Mouse (Mus musculus) liver, adult 2 months (tissue): Measurements from ENCODE around the gene Galr3. TPM values are rescaled to one million over a fixed set of nuclear protein-coding genes. Genes with fewer than 3 reads are reported as not detected.
A peak's percentile ranks its signal among the peaks of the same experiment; 100 is the strongest.

Source experiments
- DNase-seq: peaks from one replicate; pipeline ENCODE4 v3.0.0-alpha.2; 2011; ENCODE audit warnings: low read depth, low spot score; ENCODE audit errors: extremely low read depth
- H3K27ac ChIP-seq: fragments of 200-500 bp; replicated peaks from 2 replicates; pipeline ENCODE4 v1.5.1; 2012; ENCODE audit warnings: low read depth, mild to moderate bottlenecking, control low read depth, inconsistent platforms, low read length; ENCODE audit not compliant: insufficient read depth
- H3K27me3 ChIP-seq: fragments of 200-500 bp; 2 replicates; pipeline ENCODE4 v1.6.1; 2012; ENCODE audit warnings: mild to moderate bottlenecking, moderate library complexity, low read length, inconsistent platforms; ENCODE audit not compliant: control insufficient read depth, insufficient read depth
- H3K36me3 ChIP-seq: fragments of 200-500 bp; 2 replicates; pipeline ENCODE4 v1.6.1; 2012; ENCODE audit warnings: low read length, inconsistent platforms; ENCODE audit not compliant: control insufficient read depth, insufficient read depth
- H3K4me1 ChIP-seq: fragments of 200-500 bp; 2 replicates; pipeline ENCODE4 v1.6.1; 2011; ENCODE audit warnings: low read length; ENCODE audit not compliant: control insufficient read depth, insufficient read depth
- H3K4me3 ChIP-seq: fragments of 200-500 bp; 2 replicates; pipeline ENCODE4 v1.5.1; 2011; ENCODE audit warnings: low read depth, mild to moderate bottlenecking, control low read depth, low read length, moderate library complexity; ENCODE audit not compliant: insufficient read depth
- H3K79me2 ChIP-seq: fragments of 200-500 bp; 2 replicates; pipeline ENCODE4 v1.6.1; 2012; ENCODE audit warnings: inconsistent platforms, mild to moderate bottlenecking, low read length, moderate library complexity; ENCODE audit not compliant: control insufficient read depth, insufficient read depth
- H3K9ac ChIP-seq: fragments of 200-500 bp; 2 replicates; pipeline ENCODE4 v1.6.1; 2012; ENCODE audit warnings: low read depth, mild to moderate bottlenecking, control low read depth, inconsistent platforms, low read length
- CTCF ChIP-seq: fragments of 200-500 bp; IDR thresholded peaks from 2 replicates; pipeline ENCODE4 v1.5.1; 2011; ENCODE audit warnings: low read depth, low read length, control low read depth
- POLR2A ChIP-seq: fragments of 200-500 bp; IDR thresholded peaks from 2 replicates; pipeline ENCODE4 v1.6.1; 2011; ENCODE audit warnings: low read length, control low read depth; ENCODE audit not compliant: insufficient read depth; ENCODE audit errors: extremely low read depth
- WGBS: fragments of 180-500 bp; shearing (Covaris S2); methylation state at CpG from one replicate; pipeline ENCODE4 v1.1.7; 2018; 5-methylcytosine and 5-hydroxymethylcytosine counted together
- polyA plus RNA-seq: library from polyadenylated mRNA; depleted of rRNA; stranded (reverse); fragments of >200 nt; gene quantifications from 2 replicates; pipeline ENCODE4 v1.2.3, GENCODE M21; 2012
- total RNA-seq: library from RNA; depleted of rRNA; stranded (reverse); fragments of >200 nt; gene quantifications from 2 replicates; pipeline ENCODE4 v1.2.3, GENCODE M21; 2014

Galr3 gene
- total and polyA plus RNA-seq, 2 experiments = not detected

DNA sequence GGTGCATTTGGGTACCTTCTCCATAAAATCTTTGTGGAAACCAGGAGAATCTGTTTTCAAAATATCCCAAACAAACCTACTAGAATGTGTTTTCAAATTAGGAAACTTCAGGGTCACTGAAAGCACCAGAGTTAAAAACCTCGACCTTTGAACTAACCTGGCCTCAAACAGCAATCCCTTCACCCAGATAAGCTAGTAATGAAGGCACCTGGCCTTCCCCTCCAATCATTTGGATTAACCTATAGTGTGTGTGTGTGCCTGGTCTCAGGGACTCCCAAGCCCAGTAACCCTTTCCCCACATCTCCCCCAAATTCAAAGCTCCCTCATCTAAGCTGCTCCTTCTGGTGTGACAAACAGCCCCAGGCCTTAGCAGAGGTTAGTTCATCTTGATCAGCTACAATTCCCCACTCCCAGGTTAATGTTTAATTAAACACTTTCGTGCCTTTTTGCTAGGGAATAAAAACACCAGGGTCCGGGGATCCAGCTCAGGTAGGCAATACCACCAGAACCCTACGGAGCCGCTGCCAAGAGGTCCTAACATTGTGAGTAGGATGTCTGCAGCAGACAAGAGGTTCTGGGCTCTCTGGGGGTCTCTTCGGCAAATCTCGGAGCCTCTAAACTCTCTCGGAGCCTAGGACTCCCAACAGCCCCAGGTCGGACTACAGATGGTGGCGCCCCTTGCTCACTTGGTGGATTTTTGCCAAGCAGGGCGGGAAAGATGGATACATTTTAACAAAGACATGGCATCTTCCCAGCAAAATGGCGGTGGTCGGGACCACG, 15.0 kb upstream of the Galr3 start:
- H3K4me3 ChIP-seq = peak overlapping the region; percentile 92
- WGBS = 28% methylated on average over 14 of the region's 14 CpGs
- TF ChIP-seq CTCF (no peak), POLR2A (peak; percentile 70; the same call in 1 of the 2 replicates)
- peak; percentile 96 for DNase-seq
- H3K27me3 ChIP-seq = no peaks in the 10 kb centered on the region
- H3K9ac ChIP-seq = peak overlapping the region; percentile 94
- no peaks in the 10 kb centered on the region for H3K36me3 ChIP-seq
- peaks cover 11% of the 10 kb centered on the region; the same call in 1 of the 2 replicates for H3K79me2 ChIP-seq
- peaks cover 12% of the 10 kb centered on the region for H3K4me1 ChIP-seq
- H3K27ac ChIP-seq = peak overlapping the region; percentile 97

DNA sequence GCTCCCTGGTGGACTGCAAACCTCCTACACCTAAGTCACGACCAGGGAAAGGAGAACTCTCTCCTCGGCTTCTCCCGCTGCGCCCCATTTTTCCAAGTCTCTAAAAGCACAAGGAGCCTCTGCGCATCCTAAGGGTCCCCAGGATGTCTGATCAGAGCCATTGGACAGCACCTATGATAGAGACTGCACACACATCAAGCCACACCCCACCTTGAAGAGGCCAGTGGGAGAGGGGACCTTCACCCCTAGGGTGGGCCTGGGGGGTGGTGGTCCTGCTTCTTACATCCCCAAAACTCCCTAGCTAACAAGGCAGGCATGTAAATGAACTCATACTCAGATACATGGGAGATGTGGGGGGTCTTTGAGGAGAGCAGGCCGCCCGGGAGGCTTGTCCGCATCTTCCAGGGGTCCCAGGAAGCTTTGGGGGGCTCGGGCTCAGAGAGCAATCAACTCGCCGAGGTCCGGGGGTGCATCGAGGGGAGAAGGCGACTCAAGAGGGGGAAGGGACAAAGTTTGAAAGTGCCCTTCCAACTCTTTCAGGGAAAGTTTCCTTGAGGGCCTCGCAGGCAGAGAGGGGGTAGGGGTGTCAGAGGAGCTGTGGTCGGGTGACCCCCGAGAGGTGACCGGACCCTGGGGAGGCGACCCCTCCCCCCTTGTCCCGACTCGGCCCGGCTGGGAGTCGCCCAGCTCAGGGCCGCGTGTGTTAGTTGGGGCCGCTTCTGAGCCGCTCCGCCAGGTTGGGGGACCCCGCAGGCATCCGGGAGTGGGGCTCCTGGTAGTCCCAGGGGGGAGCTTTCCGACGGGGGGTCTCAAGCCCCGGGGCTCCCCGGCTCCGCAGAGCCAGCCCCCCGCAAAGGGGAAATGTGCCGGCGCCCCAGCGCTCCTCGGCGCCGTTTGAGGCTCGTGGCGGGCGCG, 14.1 kb upstream of the Galr3 start:
- DNase-seq = peak; percentile 25

DNA sequence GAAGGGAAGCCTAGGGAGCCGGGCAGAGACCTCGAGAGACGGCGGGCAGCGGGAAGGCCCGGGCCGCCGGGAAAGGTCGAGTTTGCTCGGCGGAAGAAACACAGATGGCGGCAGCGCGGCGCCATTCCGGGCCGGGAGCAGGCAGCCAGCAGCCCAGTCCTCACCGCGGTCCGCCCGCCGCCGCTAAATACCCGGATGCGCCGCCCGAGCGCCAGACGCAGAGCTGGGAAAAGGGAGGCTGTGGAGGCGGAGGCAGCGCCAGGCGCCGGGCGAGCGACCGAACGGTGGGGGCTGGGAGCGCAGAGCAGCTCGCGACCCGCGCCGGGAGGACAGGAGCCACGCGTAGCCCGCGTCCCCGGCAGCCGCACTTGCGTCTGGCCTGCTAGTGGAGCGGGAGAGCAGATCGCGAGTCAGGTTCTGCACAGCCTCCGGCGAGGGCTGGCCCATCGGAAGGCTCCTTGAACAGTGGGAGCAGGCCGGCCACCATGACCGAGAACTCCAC, 13.4 kb upstream of the Galr3 start, which contains the start of gene H1f0:
Gene H1f0 (plus strand): TSS at position 214 of the 502 bp plus-strand sequence.
- Histone ChIP-seq H3K79me2 (peaks cover 11% of the 10 kb centered on the region; the same call in 1 of the 2 replicates), H3K36me3 (no peaks in the 10 kb centered on the region), H3K27ac (peak within 1 kb of the TSS; percentile 96), H3K9ac (peak within 1 kb of the TSS; percentile 94), H3K4me3 (peak within 1 kb of the TSS; percentile 92), H3K4me1 (peaks cover 6% of the 10 kb centered on the region; the same call in 1 of the 2 replicates), H3K27me3 (no peaks in the 10 kb centered on the region)
- TF ChIP-seq CTCF (no peak), POLR2A (peak; percentile 93)
- DNase-seq = peak; percentile 58
- under 1% methylated on average over 58 of the region's 58 CpGs for WGBS

More for the DNA sequence above, 14.1 kb upstream of the Galr3 start:
- peak overlapping the region; percentile 96 for H3K27ac ChIP-seq
- no peaks in the 10 kb centered on the region for H3K27me3 ChIP-seq
- peak overlapping the region; percentile 94 for H3K9ac ChIP-seq
- peaks cover 6% of the 10 kb centered on the region; the same call in 1 of the 2 replicates for H3K4me1 ChIP-seq
- no peaks in the 10 kb centered on the region for H3K36me3 ChIP-seq
- no peak for TF ChIP-seq CTCF
- 3% methylated on average over 46 of the region's 46 CpGs for WGBS
- peak overlapping the region; percentile 92 for H3K4me3 ChIP-seq
- H3K79me2 ChIP-seq = peaks cover 11% of the 10 kb centered on the region; the same call in 1 of the 2 replicates

DNA sequence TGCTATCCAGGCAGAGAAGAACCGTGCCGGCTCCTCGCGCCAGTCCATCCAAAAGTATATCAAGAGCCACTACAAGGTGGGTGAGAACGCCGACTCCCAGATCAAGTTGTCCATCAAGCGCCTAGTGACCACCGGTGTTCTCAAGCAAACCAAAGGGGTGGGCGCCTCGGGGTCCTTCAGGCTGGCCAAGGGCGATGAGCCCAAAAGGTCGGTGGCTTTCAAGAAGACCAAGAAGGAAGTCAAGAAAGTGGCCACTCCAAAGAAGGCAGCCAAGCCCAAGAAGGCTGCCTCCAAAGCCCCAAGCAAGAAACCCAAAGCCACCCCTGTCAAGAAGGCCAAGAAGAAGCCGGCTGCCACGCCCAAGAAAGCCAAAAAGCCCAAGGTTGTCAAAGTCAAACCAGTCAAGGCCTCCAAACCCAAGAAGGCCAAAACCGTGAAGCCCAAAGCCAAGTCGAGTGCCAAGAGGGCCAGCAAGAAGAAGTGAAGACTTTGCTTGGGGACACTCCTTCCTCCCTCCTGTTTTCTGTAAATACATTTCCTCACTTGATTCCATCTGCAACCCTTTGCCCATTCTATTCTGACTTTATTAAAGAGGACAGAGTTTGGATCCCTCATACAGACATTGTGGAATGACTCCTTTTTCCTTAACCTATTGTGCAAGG, 12.7 kb upstream of the Galr3 start:
- TF ChIP-seq CTCF (no peak), POLR2A (no peak)
- Histone ChIP-seq H3K4me1 (peaks cover 4% of the 10 kb centered on the region; the same call in 1 of the 2 replicates), H3K27me3 (no peaks in the 10 kb centered on the region), H3K79me2 (peaks cover 11% of the 10 kb centered on the region; the same call in 1 of the 2 replicates), H3K4me3 (peak overlapping the region; percentile 92), H3K36me3 (no peaks in the 10 kb centered on the region), H3K27ac (peak overlapping the region; percentile 96), H3K9ac (peak overlapping the region; percentile 94)
- peak; percentile 57 for DNase-seq
- 4% methylated on average over 16 of the region's 16 CpGs for WGBS
